8 mouse cellular contexts compared by ENCODE assay signal in genomic region chr19:6304787-6305516, GRCm38 (mm10). TPM values are rescaled to one million over a fixed set of nuclear protein-coding genes. Genes with fewer than 3 reads are reported as not detected.
DNase-seq lines count a peak whose midpoint lies in the region; ATAC-seq and TF ChIP-seq lines count a peak whose summit lies in the region.

No protein-coding gene starts in this region.

- no peak for TF ChIP-seq EP300 in ES-Bruce4 (IDR thresholded peaks at IDR 0.05; ENCODE audit: insufficient read depth, low read depth, low read length)
- TF ChIP-seq EP300 in liver, embryonic 14.5 days (IDR thresholded peaks at IDR 0.05; ENCODE audit: low read depth), result no peak; the same call in 1 of the 2 replicates

- H3K9me3 ChIP-seq in ES-Bruce4 (replicated peaks; ENCODE audit: control insufficient read depth, insufficient read depth, low read length, poor library complexity, severe bottlenecking), result no peaks in the 10 kb centered on the region
- no peaks in the 10 kb centered on the region for H3K9me3 ChIP-seq in heart, embryonic 12.5 days (replicated peaks)
- H3K9me3 ChIP-seq in liver, embryonic 14.5 days (ENCODE audit: control insufficient read depth, low read length), result no peaks in the 10 kb centered on the region

- TF ChIP-seq POLR2A in ES-Bruce4 (IDR thresholded peaks at IDR 0.05; ENCODE audit: insufficient read depth, low read length), result no peak
- no peak for TF ChIP-seq POLR2A in thymus, adult 2 months (IDR thresholded peaks at IDR 0.05; ENCODE audit: control insufficient read depth, extremely low read depth, insufficient read depth, low read length, poor library complexity)

- H3K4me2 ChIP-seq in heart, embryonic 12.5 days, result no peak overlapping the region
- H3K4me2 ChIP-seq in liver, embryonic 14.5 days (ENCODE audit: low read depth), result no peak overlapping the region

- H3K36me3 ChIP-seq in ES-Bruce4 (ENCODE audit: control insufficient read depth, insufficient read depth, low read length, poor library complexity, severe bottlenecking), result peaks cover 8% of the 10 kb centered on the region
- H3K36me3 ChIP-seq in heart, embryonic 12.5 days, result peaks cover 5% of the 10 kb centered on the region
- H3K36me3 ChIP-seq in liver, embryonic 14.5 days (replicated peaks; ENCODE audit: control insufficient read depth, insufficient read depth, low read depth), result no peaks in the 10 kb centered on the region
- no peaks in the 10 kb centered on the region for H3K36me3 ChIP-seq in thymus, adult 2 months (ENCODE audit: control insufficient read depth, insufficient read depth, low read length)

- peak overlapping the region; percentile 16; the same call in 1 of the 2 replicates for H3K9ac ChIP-seq in ES-Bruce4 (ENCODE audit: low read depth, poor library complexity, severe bottlenecking)
- no peak overlapping the region for H3K9ac ChIP-seq in heart, embryonic 12.5 days
- no peak overlapping the region for H3K9ac ChIP-seq in liver, embryonic 14.5 days (replicated peaks)

- 21% methylated on average over 5 of the region's 5 CpGs for WGBS in heart, embryonic 12.5 days
- 18% methylated on average over 5 of the region's 5 CpGs for WGBS in liver, embryonic 14.5 days (ENCODE audit: insufficient replicate concordance)
- WGBS in thymus, adult 2 months, result 31% methylated on average over 5 of the region's 5 CpGs

- H3K27me3 ChIP-seq in ES-Bruce4 (ENCODE audit: control insufficient read depth, insufficient read depth, low read length, poor library complexity, severe bottlenecking), result no peaks in the 10 kb centered on the region
- no peaks in the 10 kb centered on the region for H3K27me3 ChIP-seq in heart, embryonic 12.5 days (replicated peaks)
- H3K27me3 ChIP-seq in liver, embryonic 14.5 days (ENCODE audit: control insufficient read depth, insufficient read depth, low read length), result no peaks in the 10 kb centered on the region
- H3K27me3 ChIP-seq in thymus, adult 2 months (ENCODE audit: control insufficient read depth, insufficient read depth, low read length), result no peaks in the 10 kb centered on the region

- TF ChIP-seq CTCF in ES-Bruce4 (IDR thresholded peaks at IDR 0.05; ENCODE audit: low read depth, low read length), result peak; percentile 96
- peak; percentile 99 for TF ChIP-seq CTCF in liver, embryonic 14.5 days (IDR thresholded peaks at IDR 0.05; ENCODE audit: low read depth)
- peak; percentile 94 for TF ChIP-seq CTCF in thymus, adult 2 months (IDR thresholded peaks at IDR 0.05; ENCODE audit: borderline replicate concordance, control insufficient read depth, extremely low read depth, insufficient read depth, low read length, poor library complexity)

- peaks cover 5% of the 10 kb centered on the region for H3K4me1 ChIP-seq in ES-Bruce4 (ENCODE audit: control insufficient read depth, insufficient read depth, low read length)
- peaks cover 61% of the 10 kb centered on the region for H3K4me1 ChIP-seq in heart, embryonic 12.5 days (replicated peaks)
- peaks cover 33 to 58% of the 10 kb centered on the region in 2 experiments for H3K4me1 ChIP-seq in liver, embryonic 14.5 days (replicated peaks; ENCODE audit: control insufficient read depth in 2 of 2, insufficient read depth in 2 of 2, low read length in 1 of 2)
- peaks cover 20% of the 10 kb centered on the region for H3K4me1 ChIP-seq in thymus, adult 2 months (replicated peaks; ENCODE audit: control insufficient read depth, insufficient read depth, low read length)

- ATAC-seq in erythroblast, adult 5-6 weeks (replicated peaks; ENCODE audit: low FRiP score, poor library complexity, severe bottlenecking), result peak; percentile 55
- ATAC-seq in heart, embryonic 12.5 days (ENCODE audit: insufficient number of reproducible peaks, low FRiP score), result peak; percentile 53
- peak; percentile 16; the same call in 1 of the 2 replicates for ATAC-seq in liver, embryonic 14.5 days (ENCODE audit: insufficient read depth)

- DNase-seq in brain, adult 2 months (ENCODE audit: low read depth, low spot score), result peak; percentile 95
- DNase-seq in kidney, postnatal 36 days, result peak; percentile 89 to 94
- DNase-seq in liver, embryonic 14.5 days (ENCODE audit: low read depth in 3 of 3, low spot score in 3 of 3), result peak; percentile 74 to 86 (median 78)
- peak; percentile 88 for DNase-seq in ovary, postnatal 10 days (ENCODE audit: low spot score)
- DNase-seq in thymus, adult 2 months, result peak; percentile 91

- H3K4me3 ChIP-seq in ES-Bruce4 (ENCODE audit: low read depth, low read length), result no peak overlapping the region
- no peak overlapping the region for H3K4me3 ChIP-seq in heart, embryonic 12.5 days
- no peak overlapping the region for H3K4me3 ChIP-seq in liver, embryonic 14.5 days (ENCODE audit: insufficient read depth in 1 of 2, low read depth in 2 of 2, low read length in 2 of 2)
- no peak overlapping the region for H3K4me3 ChIP-seq in thymus, adult 2 months (ENCODE audit: control insufficient read depth, insufficient read depth, low read length)

- no peak overlapping the region for H3K27ac ChIP-seq in ES-Bruce4 (ENCODE audit: insufficient read depth, low read length)
- no peak overlapping the region for H3K27ac ChIP-seq in heart, embryonic 12.5 days (ENCODE audit: poor library complexity, severe bottlenecking)
- H3K27ac ChIP-seq in liver, embryonic 14.5 days, result peak overlapping the region; percentile 35
- no peak overlapping the region for H3K27ac ChIP-seq in thymus, adult 2 months (ENCODE audit: control insufficient read depth, insufficient read depth, low read length)

RNA-seq across cellular contexts. Expression of gene Cdc42bpg, which starts 1.3 kb away (rescaled TPM):
- polyA plus RNA-seq in ES-Bruce4 (2011; ENCODE audit: insufficient read depth, insufficient read length, low read depth, missing spikeins), result 57.7 and 60.5 TPM in 2 replicates
- total RNA-seq in erythroblast, adult 5-6 weeks (2015; ENCODE audit: low replicate concordance), result 0.21 TPM in 1 of 2 replicates, not detected in the other
- 0.17 and 0.70 TPM in 2 replicates for total RNA-seq in erythroblast, adult 5-6 weeks (2017; ENCODE audit: low replicate concordance)
- polyA plus RNA-seq in heart, embryonic 12.5 days (2016; fragmentation: Nextera tagmentation; extraction: Ambion mirVana), result 0.34 and 0.44 TPM in 2 replicates
- 2.0 and 2.1 TPM in 2 replicates for polyA plus RNA-seq in liver, embryonic 14.5 days (2012; rRNA removed)
- 0.32 and 0.33 TPM in 2 replicates for polyA plus RNA-seq in liver, embryonic 14.5 days (2014; fragmentation: Nextera tagmentation; extraction: Ambion mirVana)
- 12.8 and 12.9 TPM in 2 replicates for polyA plus RNA-seq in thymus, adult 2 months (2012; rRNA removed)

RNA-seq across cellular contexts. Expression of gene Ehd1, which starts 28.4 kb away (rescaled TPM):
- polyA plus RNA-seq in ES-Bruce4 (2011; ENCODE audit: insufficient read depth, insufficient read length, low read depth, missing spikeins), result 81.0 and 81.6 TPM in 2 replicates
- 12.7 and 13.2 TPM in 2 replicates for total RNA-seq in erythroblast, adult 5-6 weeks (2015; ENCODE audit: low replicate concordance)
- total RNA-seq in erythroblast, adult 5-6 weeks (2017; ENCODE audit: low replicate concordance), result 25.8 and 25.9 TPM in 2 replicates
- polyA plus RNA-seq in heart, embryonic 12.5 days (2016; fragmentation: Nextera tagmentation; extraction: Ambion mirVana), result 87.0 and 88.7 TPM in 2 replicates
- 65.3 and 81.6 TPM in 2 replicates for polyA plus RNA-seq in liver, embryonic 14.5 days (2012; rRNA removed)
- 38.0 and 49.6 TPM in 2 replicates for polyA plus RNA-seq in liver, embryonic 14.5 days (2014; fragmentation: Nextera tagmentation; extraction: Ambion mirVana)
- 141 and 159 TPM in 2 replicates for polyA plus RNA-seq in thymus, adult 2 months (2012; rRNA removed)

RNA-seq across cellular contexts. Expression of gene Men1, which starts 29.8 kb away (rescaled TPM):
- polyA plus RNA-seq in ES-Bruce4 (2011; ENCODE audit: insufficient read depth, insufficient read length, low read depth, missing spikeins), result 34.8 and 40.5 TPM in 2 replicates
- 6.0 and 7.3 TPM in 2 replicates for total RNA-seq in erythroblast, adult 5-6 weeks (2015; ENCODE audit: low replicate concordance)
- 2.5 and 9.6 TPM in 2 replicates for total RNA-seq in erythroblast, adult 5-6 weeks (2017; ENCODE audit: low replicate concordance)
- 48.7 and 52.1 TPM in 2 replicates for polyA plus RNA-seq in heart, embryonic 12.5 days (2016; fragmentation: Nextera tagmentation; extraction: Ambion mirVana)
- polyA plus RNA-seq in liver, embryonic 14.5 days (2012; rRNA removed), result 19.9 and 20.4 TPM in 2 replicates
- polyA plus RNA-seq in liver, embryonic 14.5 days (2014; fragmentation: Nextera tagmentation; extraction: Ambion mirVana), result 12.5 and 13.5 TPM in 2 replicates
- polyA plus RNA-seq in thymus, adult 2 months (2012; rRNA removed), result 141 and 143 TPM in 2 replicates

RNA-seq across cellular contexts. Expression of gene Map4k2, which starts 36.0 kb away (rescaled TPM):
- 10.7 and 16.9 TPM in 2 replicates for polyA plus RNA-seq in ES-Bruce4 (2011; ENCODE audit: insufficient read depth, insufficient read length, low read depth, missing spikeins)
- total RNA-seq in erythroblast, adult 5-6 weeks (2015; ENCODE audit: low replicate concordance), result 21.5 and 30.0 TPM in 2 replicates
- total RNA-seq in erythroblast, adult 5-6 weeks (2017; ENCODE audit: low replicate concordance), result 14.5 and 21.1 TPM in 2 replicates
- 14.1 and 15.7 TPM in 2 replicates for polyA plus RNA-seq in heart, embryonic 12.5 days (2016; fragmentation: Nextera tagmentation; extraction: Ambion mirVana)
- 15.9 and 17.6 TPM in 2 replicates for polyA plus RNA-seq in liver, embryonic 14.5 days (2012; rRNA removed)
- polyA plus RNA-seq in liver, embryonic 14.5 days (2014; fragmentation: Nextera tagmentation; extraction: Ambion mirVana), result 3.0 and 3.7 TPM in 2 replicates
- 1,004 and 1,040 TPM in 2 replicates for polyA plus RNA-seq in thymus, adult 2 months (2012; rRNA removed)

RNA-seq across cellular contexts. Expression of gene Sf1, which starts 58.5 kb away (rescaled TPM):
- polyA plus RNA-seq in ES-Bruce4 (2011; ENCODE audit: insufficient read depth, insufficient read length, low read depth, missing spikeins), result 333 and 355 TPM in 2 replicates
- total RNA-seq in erythroblast, adult 5-6 weeks (2015; ENCODE audit: low replicate concordance), result 71.3 and 72.7 TPM in 2 replicates
- 42.1 and 81.4 TPM in 2 replicates for total RNA-seq in erythroblast, adult 5-6 weeks (2017; ENCODE audit: low replicate concordance)
- 127 and 130 TPM in 2 replicates for polyA plus RNA-seq in heart, embryonic 12.5 days (2016; fragmentation: Nextera tagmentation; extraction: Ambion mirVana)
- 57.4 and 60.9 TPM in 2 replicates for polyA plus RNA-seq in liver, embryonic 14.5 days (2012; rRNA removed)
- 57.9 and 65.0 TPM in 2 replicates for polyA plus RNA-seq in liver, embryonic 14.5 days (2014; fragmentation: Nextera tagmentation; extraction: Ambion mirVana)
- polyA plus RNA-seq in thymus, adult 2 months (2012; rRNA removed), result 365 and 553 TPM in 2 replicates
